Mouse (Mus musculus) liver, embryonic 11.5 days (tissue): ENCODE data around the gene Lbh. TPM values are rescaled to one million over a fixed set of nuclear protein-coding genes. Genes with fewer than 3 reads are reported as not detected.

Experiments used
- ATAC-seq: fragments of 200-750 bp; cut with Nextera tagmentation; replicated peaks from 2 replicates; pipeline ENCODE4 v1.8.0; 2017; ENCODE audit warnings: moderate number of reproducible peaks, mild to moderate bottlenecking, moderate TSS enrichment, moderate library complexity; ENCODE audit not compliant: low FRiP score
- DNase-seq: peaks from one replicate; pipeline ENCODE4 v3.0.0-alpha.2; 2017; ENCODE audit warnings: low spot score
- H3K27ac ChIP-seq: fragments of 300-500 bp; sonication (generic); 2 replicates; pipeline ENCODE4 v1.5.1; 2014; ENCODE audit warnings: mild to moderate bottlenecking, low read depth, low read length, control low read depth
- H3K27me3 ChIP-seq: fragments of 300-500 bp; sonication (generic); replicated peaks from 2 replicates; pipeline ENCODE4 v1.6.1; 2014; ENCODE audit warnings: low read length, mixed read lengths; ENCODE audit not compliant: control insufficient read depth, insufficient read depth
- H3K36me3 ChIP-seq: fragments of 300-500 bp; sonication (generic); 2 replicates; pipeline ENCODE4 v1.6.1; 2014; ENCODE audit warnings: mild to moderate bottlenecking, low read length, moderate library complexity, mixed read lengths; ENCODE audit not compliant: control insufficient read depth, insufficient read depth
- H3K4me1 ChIP-seq: fragments of 300-500 bp; sonication (generic); replicated peaks from 2 replicates; pipeline ENCODE4 v1.6.1; 2014; ENCODE audit warnings: low read length, mixed read lengths; ENCODE audit not compliant: control insufficient read depth, insufficient read depth
- H3K4me2 ChIP-seq: fragments of 300-500 bp; sonication (generic); 2 replicates; pipeline ENCODE4 v1.6.1; 2014; ENCODE audit warnings: mild to moderate bottlenecking, control low read depth, moderate library complexity
- H3K4me3 ChIP-seq: fragments of 300-500 bp; sonication (generic); 2 replicates; pipeline ENCODE4 v1.5.1; 2014; ENCODE audit warnings: low read depth, low read length, control low read depth
- H3K9ac ChIP-seq: fragments of 300-500 bp; sonication (generic); 2 replicates; pipeline ENCODE4 v1.6.1; 2014; ENCODE audit warnings: low read depth, low read length, control low read depth
- H3K9me3 ChIP-seq: fragments of 300-500 bp; sonication (generic); 2 replicates; pipeline ENCODE4 v1.6.1; 2016; ENCODE audit warnings: low read length, inconsistent platforms, mixed read lengths; ENCODE audit not compliant: control insufficient read depth
- WGBS: fragments of 180-500 bp; shearing (Covaris S2); extraction: QIAGEN DNeasy Blood & Tissue Kit; methylation state at CpG from one replicate; pipeline ENCODE4 v1.1.7; 2014; 5-methylcytosine and 5-hydroxymethylcytosine counted together
- polyA plus RNA-seq: library from polyadenylated mRNA; unstranded; fragments of >200 nt; fragmentation: Nextera tagmentation; extraction: Ambion mirVana; gene quantifications from 2 replicates; pipeline ENCODE4 v1.2.1, GENCODE M21; 2014

The Lbh gene
- polyA plus RNA-seq, 1 experiment from 2014 or later = 2.3 TPM

DNA sequence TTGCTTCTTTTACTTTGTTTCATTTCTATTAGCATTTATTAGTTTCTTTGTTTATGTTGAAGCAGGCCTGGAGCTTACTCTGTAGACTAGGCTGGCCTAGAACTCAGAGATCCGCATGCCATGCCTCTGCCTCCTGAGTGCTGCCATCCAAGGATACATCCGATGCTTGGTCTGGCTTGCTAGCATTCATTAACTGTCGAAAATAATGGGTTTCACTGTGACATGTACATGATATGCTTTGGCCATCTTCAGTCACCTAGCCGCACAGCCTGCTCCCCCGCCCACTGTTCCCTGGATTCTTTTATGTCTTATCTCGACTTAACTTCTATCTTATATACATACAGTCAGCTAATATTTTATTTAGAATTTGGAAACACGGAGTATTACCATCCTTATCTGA, 21.0 kb upstream of the Lbh start:
- Histone ChIP-seq H3K4me1 (no peaks in the 10 kb centered on the region), H3K9me3 (no peaks in the 10 kb centered on the region), H3K27ac (no peak overlapping the region), H3K27me3 (no peaks in the 10 kb centered on the region), H3K9ac (no peak overlapping the region), H3K36me3 (no peaks in the 10 kb centered on the region), H3K4me2 (no peak overlapping the region), H3K4me3 (no peak overlapping the region)
- 75% methylated on average over 7 of the region's 7 CpGs for WGBS
- ATAC-seq (no peak), DNase-seq (no peak)

DNA sequence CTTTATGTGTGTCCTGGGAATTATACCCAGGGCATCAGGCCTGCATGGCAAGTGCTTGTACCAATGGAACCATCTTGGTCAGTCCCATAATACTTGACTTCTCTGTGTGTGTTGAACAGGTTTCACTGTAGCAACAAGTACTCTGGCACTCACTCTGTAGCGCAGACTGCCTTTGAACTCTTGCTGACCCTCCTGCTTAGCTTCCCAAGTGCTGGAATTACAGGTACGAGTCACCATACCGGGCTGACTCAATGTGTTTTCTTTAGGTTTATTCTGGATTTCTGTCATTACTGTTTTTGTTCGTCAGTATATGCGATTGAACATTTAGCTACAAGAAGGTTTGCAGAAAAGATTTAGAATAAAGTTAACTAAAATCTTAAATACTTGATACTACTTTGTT, 20.1 kb upstream of the Lbh start:
- H3K9me3 ChIP-seq = no peaks in the 10 kb centered on the region
- no peaks in the 10 kb centered on the region for H3K4me1 ChIP-seq
- no peak overlapping the region for H3K4me3 ChIP-seq
- H3K27ac ChIP-seq = no peak overlapping the region
- ATAC-seq (no peak), DNase-seq (no peak)
- 84% methylated on average over 5 of the region's 5 CpGs for WGBS
- no peaks in the 10 kb centered on the region for H3K36me3 ChIP-seq
- H3K4me2 ChIP-seq = no peak overlapping the region
- H3K27me3 ChIP-seq = no peaks in the 10 kb centered on the region
- H3K9ac ChIP-seq = no peak overlapping the region

DNA sequence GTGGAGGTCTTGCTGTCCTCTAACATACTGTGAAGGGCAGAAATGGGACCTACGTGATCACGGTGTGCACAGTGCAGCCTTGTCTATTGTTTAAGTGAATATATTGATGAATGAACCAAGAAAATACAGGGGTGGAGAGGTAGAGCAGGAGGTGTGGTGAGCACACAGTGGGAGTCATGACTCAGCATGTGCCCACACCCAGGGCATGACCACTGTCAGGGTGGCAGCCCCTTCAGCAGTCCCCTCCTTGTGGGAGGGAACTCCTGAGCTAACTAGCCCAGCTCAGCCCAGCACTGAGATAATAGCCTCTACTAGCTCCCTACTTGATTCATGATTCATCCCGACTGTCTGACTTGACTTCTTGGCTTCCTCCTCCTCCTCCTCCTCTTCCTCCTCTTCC, 19.3 kb upstream of the Lbh start:
- Histone ChIP-seq H3K9me3 (no peaks in the 10 kb centered on the region), H3K4me2 (no peak overlapping the region), H3K4me3 (no peak overlapping the region), H3K27me3 (no peaks in the 10 kb centered on the region), H3K4me1 (no peaks in the 10 kb centered on the region), H3K36me3 (no peaks in the 10 kb centered on the region), H3K27ac (no peak overlapping the region), H3K9ac (no peak overlapping the region)
- DNase-seq (no peak), ATAC-seq (no peak)
- WGBS = 61% methylated on average over 3 of the region's 3 CpGs

DNA sequence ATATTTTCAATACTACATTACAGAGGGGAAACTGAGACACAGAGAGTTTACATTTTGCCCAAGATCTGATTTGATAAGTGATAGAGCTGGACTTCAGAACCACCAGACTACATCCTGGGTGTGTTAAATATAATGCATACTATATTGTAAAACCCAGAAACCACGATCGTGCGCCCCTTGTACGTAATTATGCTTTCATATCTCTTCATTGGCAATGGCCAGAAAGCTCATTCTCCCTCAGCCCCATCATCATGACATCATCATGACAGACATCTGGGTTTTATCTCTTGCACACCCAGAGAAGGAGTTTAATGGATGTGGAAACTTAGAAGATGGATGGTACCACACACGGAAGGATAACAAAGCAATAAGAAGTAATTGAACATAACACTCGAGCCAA, 17.1 kb upstream of the Lbh start:
- no peaks in the 10 kb centered on the region; the same call in 1 of the 2 replicates for H3K27me3 ChIP-seq
- no peaks in the 10 kb centered on the region for H3K9me3 ChIP-seq
- ATAC-seq (no peak), DNase-seq (no peak)
- H3K27ac ChIP-seq = no peak overlapping the region
- no peak overlapping the region for H3K4me3 ChIP-seq
- H3K9ac ChIP-seq = no peak overlapping the region
- H3K4me2 ChIP-seq = no peak overlapping the region
- no peaks in the 10 kb centered on the region for H3K4me1 ChIP-seq
- WGBS = 75% methylated on average over 6 of the region's 6 CpGs
- H3K36me3 ChIP-seq = no peaks in the 10 kb centered on the region

DNA sequence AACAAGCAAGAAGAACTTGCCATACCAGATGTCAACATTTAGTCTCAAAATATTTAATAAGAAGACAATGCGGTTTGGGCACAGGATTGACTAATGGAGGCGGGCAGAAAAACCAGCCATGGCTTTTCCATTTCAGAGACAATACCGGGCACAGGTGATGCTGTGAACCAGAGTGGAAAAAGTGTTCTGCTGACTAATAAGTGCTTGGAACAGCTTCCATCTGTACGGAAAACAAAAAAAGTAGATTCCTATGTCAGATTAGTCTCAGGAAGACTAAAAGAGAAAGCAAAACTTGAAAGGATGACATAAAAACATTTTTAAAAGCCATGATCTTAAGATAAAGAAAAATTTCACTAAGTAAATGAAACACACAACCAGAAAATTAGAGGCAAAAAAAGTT, 16.4 kb upstream of the Lbh start:
- Histone ChIP-seq H3K27me3 (no peaks in the 10 kb centered on the region; the same call in 1 of the 2 replicates), H3K27ac (no peak overlapping the region), H3K4me2 (no peak overlapping the region), H3K4me3 (no peak overlapping the region), H3K36me3 (no peaks in the 10 kb centered on the region), H3K4me1 (no peaks in the 10 kb centered on the region), H3K9me3 (no peaks in the 10 kb centered on the region), H3K9ac (no peak overlapping the region)
- ATAC-seq (no peak), DNase-seq (no peak)
- WGBS = 85% methylated on average over 4 of the region's 4 CpGs

DNA sequence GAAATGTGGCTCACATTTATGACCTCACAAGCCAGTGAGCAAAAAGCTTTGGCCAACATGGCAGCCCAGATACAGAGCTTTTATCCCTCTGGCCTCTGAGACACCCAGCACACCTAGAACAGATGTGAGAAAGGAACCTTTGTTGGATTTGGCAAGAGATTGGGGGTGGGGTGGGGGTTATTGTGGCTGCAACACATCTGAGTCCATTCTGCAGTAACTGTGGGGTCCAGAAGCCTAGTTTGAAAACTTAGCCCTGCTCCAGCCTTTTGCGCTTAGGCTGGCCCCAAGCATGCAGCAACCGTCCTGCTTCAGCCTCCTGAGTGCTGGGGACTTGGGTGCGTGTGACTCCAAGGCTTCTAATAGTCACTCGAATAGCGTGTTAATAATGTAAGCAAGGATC, 14.8 kb upstream of the Lbh start:
- ATAC-seq = no peak
- Histone ChIP-seq H3K27ac (no peak overlapping the region), H3K9ac (no peak overlapping the region), H3K27me3 (no peaks in the 10 kb centered on the region; the same call in 1 of the 2 replicates), H3K4me3 (no peak overlapping the region), H3K36me3 (no peaks in the 10 kb centered on the region), H3K9me3 (no peaks in the 10 kb centered on the region), H3K4me2 (no peak overlapping the region), H3K4me1 (no peaks in the 10 kb centered on the region)
- WGBS = 91% methylated on average over 5 of the region's 5 CpGs
- no peak for DNase-seq

DNA sequence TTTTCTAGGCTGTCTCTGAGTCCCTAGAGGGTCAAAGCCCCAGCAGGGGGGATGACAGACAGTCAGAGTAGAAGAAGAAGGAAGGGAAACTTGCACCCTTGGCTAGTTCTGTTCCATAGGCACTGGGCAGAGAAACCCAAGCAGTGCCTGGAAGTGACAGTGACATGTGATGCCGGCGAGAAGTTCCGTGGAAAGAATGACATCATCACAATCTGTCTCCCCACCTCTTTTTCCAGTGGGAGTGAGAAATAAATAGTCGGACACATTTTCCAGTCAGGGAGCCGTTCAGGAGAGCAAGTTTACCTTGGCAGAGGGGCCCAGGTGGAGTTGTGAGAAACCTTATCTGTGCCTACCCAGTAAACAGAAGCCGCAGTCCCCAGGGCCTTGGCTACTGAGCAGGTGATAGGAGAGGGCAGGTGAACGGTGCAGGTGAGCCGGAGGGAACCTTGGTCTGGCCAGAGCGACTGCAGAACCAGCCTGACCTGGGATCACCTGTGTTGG, 14.1 kb upstream of the Lbh start:
- H3K27ac ChIP-seq = no peak overlapping the region
- no peaks in the 10 kb centered on the region; the same call in 1 of the 2 replicates for H3K27me3 ChIP-seq
- H3K4me1 ChIP-seq = no peaks in the 10 kb centered on the region
- 60% methylated on average over 9 of the region's 9 CpGs for WGBS
- DNase-seq (no peak), ATAC-seq (no peak)
- no peaks in the 10 kb centered on the region for H3K9me3 ChIP-seq
- H3K4me3 ChIP-seq = no peak overlapping the region
- H3K36me3 ChIP-seq = no peaks in the 10 kb centered on the region
- no peak overlapping the region for H3K9ac ChIP-seq
- no peak overlapping the region for H3K4me2 ChIP-seq

DNA sequence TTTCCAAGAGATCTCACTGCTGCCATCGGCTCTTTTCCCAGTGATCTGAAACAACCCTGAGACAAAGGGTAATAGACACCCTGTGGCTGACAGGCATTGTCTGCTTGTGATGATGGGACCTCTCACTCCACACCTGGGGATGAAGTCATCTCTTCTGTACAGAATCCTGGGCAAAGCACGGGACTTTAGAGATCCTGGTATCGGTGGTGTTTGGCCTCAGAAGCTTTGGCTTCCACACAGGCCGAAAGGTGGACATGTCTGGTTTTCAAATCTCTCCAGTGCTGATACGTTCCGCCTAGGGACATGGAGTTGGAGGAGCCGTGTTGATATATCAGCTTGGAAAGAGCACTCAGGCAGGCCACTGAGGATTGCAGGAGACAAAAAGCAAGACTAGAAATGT, 13.2 kb upstream of the Lbh start:
- Histone ChIP-seq H3K9ac (no peak overlapping the region), H3K27me3 (no peaks in the 10 kb centered on the region; the same call in 1 of the 2 replicates), H3K27ac (no peak overlapping the region), H3K4me1 (no peaks in the 10 kb centered on the region), H3K4me3 (no peak overlapping the region), H3K4me2 (no peak overlapping the region), H3K36me3 (no peaks in the 10 kb centered on the region), H3K9me3 (no peaks in the 10 kb centered on the region)
- WGBS = 87% methylated on average over 7 of the region's 7 CpGs
- DNase-seq (no peak), ATAC-seq (no peak)

DNA sequence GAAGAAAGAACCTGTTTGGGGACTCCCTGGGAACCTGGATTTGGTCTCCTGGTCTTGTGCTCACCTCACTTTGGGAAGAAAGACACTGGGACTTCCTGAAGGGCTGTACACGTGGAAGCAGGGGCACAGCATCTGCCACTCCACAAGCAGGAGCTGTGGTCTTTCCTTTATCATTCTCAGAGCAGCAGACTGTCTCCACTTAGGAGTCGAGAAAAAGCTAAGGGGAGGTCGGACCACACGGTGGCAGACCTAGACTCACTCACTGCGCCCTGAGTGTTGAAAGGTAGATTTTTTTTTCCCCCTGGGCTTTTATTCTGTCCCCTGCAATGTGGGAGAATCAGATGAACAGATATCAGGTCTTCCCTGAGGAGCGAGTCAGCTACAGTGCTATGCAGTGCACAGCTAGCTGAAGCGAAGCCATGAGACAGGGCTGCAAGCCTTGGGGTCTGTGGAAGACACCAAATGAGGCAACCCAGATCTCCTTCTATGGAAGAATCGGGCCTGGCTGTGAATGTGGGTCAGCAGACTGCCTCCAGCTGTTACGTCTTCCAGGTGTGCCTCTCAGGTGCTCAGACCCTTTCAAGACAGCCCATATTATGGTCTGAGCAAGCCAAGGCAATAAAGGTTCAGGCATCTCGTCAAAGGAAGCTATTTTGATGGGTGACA, 11.7 kb upstream of the Lbh start:
- Histone ChIP-seq H3K36me3 (no peaks in the 10 kb centered on the region), H3K9me3 (no peaks in the 10 kb centered on the region), H3K27ac (no peak overlapping the region), H3K27me3 (no peaks in the 10 kb centered on the region; the same call in 1 of the 2 replicates), H3K4me1 (no peaks in the 10 kb centered on the region), H3K4me2 (no peak overlapping the region), H3K4me3 (no peak overlapping the region), H3K9ac (no peak overlapping the region)
- DNase-seq (no peak), ATAC-seq (no peak)
- WGBS = 66% methylated on average over 10 of the region's 10 CpGs
